Mouse (Mus musculus) intestine, postnatal 0 days (tissue): ENCODE measurements at regions not wholly inside any gene's neighbourhood (a gene's known extent, or its start where the extent isn't known, plus 50 kb on each side); places are given as distances from the start of the nearest gene placed in this dataset.

Experiments
- ATAC-seq: fragments of 200-750 bp; cut with Nextera tagmentation; 2 replicates; pipeline ENCODE4 v1.8.0; 2017; ENCODE audit warnings: mild to moderate bottlenecking, moderate TSS enrichment, moderate library complexity
- H3K27ac ChIP-seq: fragments of 300-500 bp; sonication (generic); 2 replicates; pipeline ENCODE4 v1.5.1; 2014; ENCODE audit warnings: mild to moderate bottlenecking, low read depth, low read length, moderate library complexity
- H3K27me3 ChIP-seq: fragments of 300-500 bp; sonication (generic); replicated peaks from 2 replicates; pipeline ENCODE4 v1.6.1; 2014; ENCODE audit warnings: low read length, mixed read lengths; ENCODE audit not compliant: control insufficient read depth, insufficient read depth
- H3K36me3 ChIP-seq: fragments of 300-500 bp; sonication (generic); 2 replicates; pipeline ENCODE4 v1.6.1; 2014; ENCODE audit warnings: mild to moderate bottlenecking, moderate library complexity; ENCODE audit not compliant: control insufficient read depth, insufficient read depth
- H3K4me1 ChIP-seq: fragments of 300-500 bp; sonication (generic); replicated peaks from 2 replicates; pipeline ENCODE4 v1.6.1; 2014; ENCODE audit warnings: antibody characterized with exemption, low read length, mixed read lengths; ENCODE audit not compliant: control insufficient read depth, insufficient read depth
- H3K4me2 ChIP-seq: fragments of 300-500 bp; sonication (generic); replicated peaks from 2 replicates; pipeline ENCODE4 v1.6.1; 2014; ENCODE audit warnings: low read depth, mild to moderate bottlenecking, moderate library complexity
- H3K4me3 ChIP-seq: fragments of 300-500 bp; sonication (generic); 2 replicates; pipeline ENCODE4 v1.5.1; 2014; ENCODE audit warnings: low read depth, low read length
- H3K9ac ChIP-seq: fragments of 300-500 bp; sonication (generic); 2 replicates; pipeline ENCODE4 v1.6.1; 2014; ENCODE audit warnings: mild to moderate bottlenecking, low read depth, low read length
- H3K9me3 ChIP-seq: fragments of 300-500 bp; sonication (generic); 2 replicates; pipeline ENCODE4 v1.6.1; 2016; ENCODE audit warnings: mixed run types; ENCODE audit not compliant: control insufficient read depth
- CTCF ChIP-seq: sonication (generic); IDR thresholded peaks from 2 replicates; pipeline ENCODE4 v1.5.1; 2016; ENCODE audit warnings: low read depth, mild to moderate bottlenecking, control low read depth, antibody characterized with exemption, moderate library complexity
- WGBS: fragments of 180-500 bp; shearing (Covaris S2); extraction: QIAGEN DNeasy Blood & Tissue Kit; methylation state at CpG from one replicate; pipeline ENCODE4 v1.1.7; 2014; 5-methylcytosine and 5-hydroxymethylcytosine counted together

DNA sequence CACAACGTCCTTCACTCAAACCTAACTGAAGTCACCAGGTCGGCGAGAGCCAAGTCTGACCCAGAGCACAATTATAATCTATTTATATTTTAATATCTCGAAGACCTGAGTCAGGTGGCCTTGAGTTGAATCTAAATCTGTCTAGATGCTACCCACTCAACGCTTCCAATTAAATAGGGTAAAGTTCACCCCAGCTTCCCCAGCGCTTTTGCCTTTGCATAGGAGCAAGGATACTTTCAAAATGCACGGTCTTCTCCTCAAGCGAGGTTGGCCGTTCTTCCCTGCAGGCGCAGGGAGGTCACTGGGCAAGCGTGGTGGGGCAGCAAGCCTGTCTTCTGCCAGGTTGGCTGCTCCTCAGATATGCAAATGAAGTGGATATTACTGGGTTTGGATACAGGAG lies 194.6 kb upstream of the Prox1 start:
- no peak overlapping the region for H3K4me2 ChIP-seq
- no peaks in the 10 kb centered on the region for H3K9me3 ChIP-seq
- ATAC-seq = no peak
- H3K27ac ChIP-seq = no peak overlapping the region
- H3K9ac ChIP-seq = no peak overlapping the region
- H3K36me3 ChIP-seq = no peaks in the 10 kb centered on the region
- H3K27me3 ChIP-seq = no peaks in the 10 kb centered on the region
- TF ChIP-seq CTCF = no peak
- H3K4me1 ChIP-seq = no peaks in the 10 kb centered on the region
- no peak overlapping the region for H3K4me3 ChIP-seq
- WGBS = 86% methylated on average over 11 of the region's 11 CpGs

DNA sequence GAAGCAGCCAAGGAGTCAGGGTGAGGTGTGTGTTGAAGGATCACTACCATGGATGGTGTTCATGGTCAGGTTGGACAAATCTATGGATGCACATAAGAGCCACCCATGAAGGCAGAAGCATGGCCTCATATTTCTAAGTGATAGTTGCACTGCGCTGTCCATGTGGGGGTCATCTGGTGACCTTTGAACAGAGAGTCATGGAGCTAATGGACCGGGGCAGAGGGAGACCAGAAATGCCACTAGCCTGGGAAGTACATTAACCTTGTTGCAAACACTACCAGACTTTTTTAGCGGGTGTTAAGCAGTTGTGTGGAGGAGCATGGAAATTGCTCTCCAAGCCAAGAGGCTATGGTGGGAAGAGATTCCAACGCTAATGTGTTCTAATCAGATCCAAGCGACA lies 190.1 kb upstream of the Prox1 start:
- Histone ChIP-seq H3K9me3 (no peaks in the 10 kb centered on the region), H3K4me1 (no peaks in the 10 kb centered on the region), H3K36me3 (no peaks in the 10 kb centered on the region), H3K4me2 (no peak overlapping the region), H3K9ac (no peak overlapping the region), H3K4me3 (no peak overlapping the region), H3K27me3 (no peaks in the 10 kb centered on the region), H3K27ac (no peak overlapping the region)
- TF ChIP-seq CTCF = no peak
- WGBS = 92% methylated on average over 5 of the region's 5 CpGs
- ATAC-seq = no peak

DNA sequence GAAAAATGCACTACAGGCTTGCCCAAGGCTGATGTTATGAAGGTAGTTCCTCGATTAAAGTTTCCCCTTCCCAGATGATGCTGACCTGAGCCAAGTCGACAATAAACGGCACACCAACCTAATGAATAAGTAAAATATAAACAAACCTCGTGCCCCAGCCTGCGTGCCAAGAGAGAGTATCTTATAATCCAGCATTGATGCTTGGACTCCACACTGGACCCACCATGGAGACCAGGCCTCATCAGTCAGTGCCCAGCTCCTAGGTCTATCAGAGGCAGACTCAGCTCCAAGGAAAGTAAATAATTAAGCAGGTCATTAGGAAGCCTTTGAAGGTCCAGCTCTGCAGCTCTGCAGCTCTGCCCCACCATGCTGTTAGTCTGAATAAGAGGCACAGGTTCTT lies 187.3 kb upstream of the Prox1 start:
- WGBS = 61% methylated on average over 5 of the region's 5 CpGs
- Histone ChIP-seq H3K9ac (no peak overlapping the region), H3K27ac (no peak overlapping the region), H3K4me3 (no peak overlapping the region), H3K9me3 (no peaks in the 10 kb centered on the region), H3K27me3 (no peaks in the 10 kb centered on the region), H3K4me2 (no peak overlapping the region), H3K36me3 (no peaks in the 10 kb centered on the region), H3K4me1 (no peaks in the 10 kb centered on the region)
- TF ChIP-seq CTCF = no peak
- ATAC-seq = no peak

DNA sequence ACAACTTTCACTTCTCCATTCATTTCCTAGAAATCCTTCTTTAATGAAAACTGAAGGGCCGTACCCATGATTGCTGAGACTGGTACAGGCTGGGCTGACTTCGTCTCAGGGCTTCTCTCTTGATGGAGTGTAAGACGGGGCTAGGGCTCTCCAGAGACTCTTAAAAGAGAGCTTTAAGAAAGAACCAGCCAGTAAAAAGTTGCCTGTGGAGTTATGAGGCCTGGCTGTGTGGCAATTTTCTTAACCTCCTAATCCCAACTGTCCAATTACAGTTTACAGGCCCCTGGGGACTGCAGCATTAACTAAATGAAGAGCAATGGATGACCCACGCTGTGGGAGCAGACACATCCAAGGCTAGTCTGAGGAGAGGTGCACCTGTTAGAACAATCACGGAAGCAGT lies 177.1 kb upstream of the Prox1 start:
- Histone ChIP-seq H3K4me3 (no peak overlapping the region), H3K4me1 (no peaks in the 10 kb centered on the region), H3K9me3 (no peaks in the 10 kb centered on the region), H3K36me3 (no peaks in the 10 kb centered on the region), H3K9ac (no peak overlapping the region), H3K27ac (no peak overlapping the region), H3K27me3 (no peaks in the 10 kb centered on the region), H3K4me2 (no peak overlapping the region)
- no peak for ATAC-seq
- no peak for TF ChIP-seq CTCF
- 82% methylated on average over 5 of the region's 5 CpGs for WGBS

DNA sequence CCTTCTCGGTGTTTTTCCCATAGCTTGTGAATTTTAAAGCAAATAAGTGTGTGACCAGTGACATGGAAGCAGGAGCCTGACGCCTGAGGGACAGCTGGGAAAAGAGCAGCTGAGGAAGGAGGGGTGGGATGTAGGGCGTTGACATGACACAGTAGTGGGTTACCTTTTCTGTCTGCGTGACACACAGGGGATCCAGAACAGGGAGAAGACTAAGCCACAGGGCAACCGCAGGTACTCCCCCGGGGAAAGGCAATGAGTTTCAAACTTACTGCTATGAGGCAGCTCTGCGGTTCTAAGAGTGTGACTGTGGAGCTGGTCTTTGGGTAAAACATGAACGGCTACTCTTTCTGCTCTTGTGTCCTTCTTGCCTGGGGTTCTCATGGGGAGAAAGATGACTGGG lies 170.2 kb upstream of the Prox1 start:
- no peaks in the 10 kb centered on the region for H3K9me3 ChIP-seq
- TF ChIP-seq CTCF = no peak
- no peak overlapping the region for H3K27ac ChIP-seq
- H3K27me3 ChIP-seq = no peaks in the 10 kb centered on the region
- H3K4me2 ChIP-seq = no peak overlapping the region
- H3K4me3 ChIP-seq = no peak overlapping the region
- no peaks in the 10 kb centered on the region for H3K4me1 ChIP-seq
- no peak for ATAC-seq
- no peak overlapping the region for H3K9ac ChIP-seq
- 78% methylated on average over 8 of the region's 8 CpGs for WGBS
- H3K36me3 ChIP-seq = no peaks in the 10 kb centered on the region

DNA sequence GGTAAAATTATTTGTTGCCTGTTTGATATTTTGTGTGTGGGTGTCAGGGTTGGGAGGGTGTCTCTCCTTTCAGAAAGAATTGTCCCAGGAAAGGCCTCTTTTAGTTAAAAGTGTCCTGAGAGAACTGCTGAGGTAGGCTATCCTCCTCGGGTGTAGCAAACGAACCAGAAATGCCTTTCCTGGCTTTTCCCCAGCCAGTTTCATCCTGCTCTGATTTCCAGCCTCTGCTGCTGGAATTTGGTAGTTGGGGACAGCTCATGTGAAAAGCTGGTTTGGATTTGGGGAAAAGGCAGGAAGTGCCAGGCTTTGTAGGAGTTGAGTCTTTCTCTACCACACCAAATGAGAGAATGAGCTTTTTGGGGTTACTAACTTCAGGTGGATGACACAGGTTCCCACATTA lies 164.0 kb upstream of the Prox1 start:
- no peak for ATAC-seq

DNA sequence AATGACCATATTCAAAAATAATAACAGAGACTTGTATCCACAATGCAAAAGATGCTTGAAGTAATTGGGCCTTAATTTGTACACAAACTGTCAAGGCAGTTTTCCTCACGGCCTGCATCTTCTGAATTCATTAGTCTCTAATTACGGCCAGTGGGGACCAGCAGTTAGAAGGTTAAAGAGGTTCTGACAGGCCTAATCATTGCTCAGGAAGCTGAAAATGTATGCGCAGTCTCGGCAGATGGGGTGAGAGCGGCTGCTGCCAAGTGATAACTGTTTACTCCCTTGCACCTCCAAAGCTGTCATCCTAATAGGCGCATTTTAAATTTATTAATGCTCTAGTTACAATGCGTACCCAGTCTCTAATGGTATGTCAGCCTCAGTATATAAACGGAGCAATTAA lies 163.5 kb upstream of the Prox1 start:
- Histone ChIP-seq H3K4me2 (no peak overlapping the region), H3K27me3 (no peaks in the 10 kb centered on the region), H3K4me1 (no peaks in the 10 kb centered on the region), H3K36me3 (no peaks in the 10 kb centered on the region), H3K27ac (no peak overlapping the region), H3K9ac (no peak overlapping the region), H3K9me3 (no peaks in the 10 kb centered on the region), H3K4me3 (no peak overlapping the region)
- 64% methylated on average over 8 of the region's 8 CpGs for WGBS
- no peak for TF ChIP-seq CTCF
- no peak for ATAC-seq

More for the DNA sequence above, 164.0 kb upstream of the Prox1 start:
- Histone ChIP-seq H3K27ac (no peak overlapping the region), H3K36me3 (no peaks in the 10 kb centered on the region), H3K4me2 (no peak overlapping the region), H3K9me3 (no peaks in the 10 kb centered on the region), H3K9ac (no peak overlapping the region), H3K4me3 (no peak overlapping the region), H3K27me3 (no peaks in the 10 kb centered on the region), H3K4me1 (no peaks in the 10 kb centered on the region)
- WGBS = 48% methylated on average over 2 of the region's 2 CpGs
- TF ChIP-seq CTCF = no peak
